Mouse (Mus musculus) heart, embryonic 14.5 days (tissue): ENCODE results near the gene Ppp1r12c. TPM values are rescaled to one million over a fixed set of nuclear protein-coding genes. Genes with fewer than 3 reads are reported as not detected.

Experiments used
- ATAC-seq: fragments of 200-750 bp; cut with Nextera tagmentation; 2 replicates; pipeline ENCODE4 v1.8.0; 2017; ENCODE audit warnings: low read depth, moderate TSS enrichment; ENCODE audit not compliant: insufficient number of reproducible peaks, insufficient read depth, low FRiP score
- H3K27ac ChIP-seq, 2 experiments: fragments of 200-500 bp in 1 of 2; fragments of 300-500 bp in 1 of 2; sonication (generic) in 1 of 2; replicated peaks in 1 of 2; 2 replicates each; pipeline ENCODE4 v1.5.1; 2012 to 2014; ENCODE audit warnings: low read depth in 2 of 2, low read length in 2 of 2, control low read depth in 1 of 2, mild to moderate bottlenecking in 1 of 2, mixed read lengths in 1 of 2; ENCODE audit not compliant: control insufficient read depth in 1 of 2, insufficient read depth in 1 of 2
- H3K27me3 ChIP-seq: fragments of 300-500 bp; sonication (generic); 2 replicates; pipeline ENCODE4 v1.6.1; 2014; ENCODE audit warnings: mild to moderate bottlenecking, low read length, control low read depth; ENCODE audit not compliant: control insufficient read depth, insufficient read depth
- H3K36me3 ChIP-seq: fragments of 300-500 bp; sonication (generic); 2 replicates; pipeline ENCODE4 v1.6.1; 2014; ENCODE audit warnings: mild to moderate bottlenecking, control low read depth, low read length, mixed read lengths; ENCODE audit not compliant: control insufficient read depth, insufficient read depth
- H3K4me1 ChIP-seq, 2 experiments: fragments of 200-500 bp in 1 of 2; fragments of 300-500 bp in 1 of 2; sonication (generic) in 1 of 2; 2 replicates each; pipeline ENCODE4 v1.6.1; 2012 to 2014; ENCODE audit warnings: low read length in 2 of 2, control low read depth in 1 of 2, mixed read lengths in 1 of 2; ENCODE audit not compliant: control insufficient read depth in 2 of 2, insufficient read depth in 2 of 2
- H3K4me2 ChIP-seq: fragments of 300-500 bp; sonication (generic); 2 replicates; pipeline ENCODE4 v1.6.1; 2014; ENCODE audit warnings: mild to moderate bottlenecking, low read length
- H3K4me3 ChIP-seq, 2 experiments: fragments of 200-500 bp in 1 of 2; fragments of 300-500 bp in 1 of 2; sonication (generic) in 1 of 2; 2 replicates each; pipeline ENCODE4 v1.5.1; 2012 to 2014; ENCODE audit warnings: low read length in 2 of 2, mild to moderate bottlenecking in 2 of 2, control low read depth in 1 of 2, low read depth in 1 of 2, moderate library complexity in 1 of 2; ENCODE audit not compliant: control insufficient read depth in 1 of 2, insufficient read depth in 1 of 2
- H3K9ac ChIP-seq: fragments of 300-500 bp; sonication (generic); 2 replicates; pipeline ENCODE4 v1.6.1; 2014; ENCODE audit warnings: mild to moderate bottlenecking, low read length
- H3K9me3 ChIP-seq: fragments of 300-500 bp; sonication (generic); 2 replicates; pipeline ENCODE4 v1.6.1; 2016; ENCODE audit warnings: low read length, control low read depth; ENCODE audit not compliant: control insufficient read depth
- WGBS: fragments of 180-500 bp; shearing (Covaris S2); extraction: QIAGEN DNeasy Blood & Tissue Kit; methylation state at CpG from one replicate; pipeline ENCODE4 v1.1.7; 2014; 5-methylcytosine and 5-hydroxymethylcytosine counted together
- polyA plus RNA-seq: library from polyadenylated mRNA; unstranded; fragments of >200 nt; fragmentation: Nextera tagmentation; extraction: Ambion mirVana; gene quantifications from 2 replicates; pipeline ENCODE4 v1.2.1, GENCODE M21; 2014

The Ppp1r12c gene
- polyA plus RNA-seq, 1 experiment from 2014 or later = 47.7 TPM

GRCm38 (mm10) chr7:4499034-4499433, 2.4 kb downstream of the Ppp1r12c start:
- ATAC-seq = no peak
- H3K4me3 ChIP-seq = peak overlapping the region in 1 of 2 experiments; percentile 88; a peak in 1 of 4 replicates
- WGBS = 62% methylated on average over 4 of the region's 4 CpGs
- H3K27ac ChIP-seq = peak overlapping the region; percentile 21 to 64; a peak in 2 of 4 replicates
- H3K27me3 ChIP-seq = no peaks in the 10 kb centered on the region
- peaks cover 26 to 37% of the 10 kb centered on the region in 2 experiments for H3K4me1 ChIP-seq
- peak overlapping the region; percentile 96 for H3K9ac ChIP-seq
- H3K4me2 ChIP-seq = peak overlapping the region; percentile 90
- peaks cover 50% of the 10 kb centered on the region for H3K36me3 ChIP-seq
- no peaks in the 10 kb centered on the region for H3K9me3 ChIP-seq

GRCm38 (mm10) chr7:4498251-4498650, 3.2 kb downstream of the Ppp1r12c start:
- Histone ChIP-seq H3K27me3 (no peaks in the 10 kb centered on the region), H3K9me3 (no peaks in the 10 kb centered on the region), H3K4me2 (peak overlapping the region; percentile 90), H3K4me3 (peak overlapping the region in 1 of 2 experiments; percentile 4; a peak in 2 of 4 replicates), H3K9ac (peak overlapping the region; percentile 96; the same call in 1 of the 2 replicates), H3K4me1 (peaks cover 26 to 37% of the 10 kb centered on the region in 2 experiments), H3K27ac (peak overlapping the region; percentile 21 to 64; a peak in 3 of 4 replicates), H3K36me3 (peaks cover 57% of the 10 kb centered on the region)
- WGBS = 14% methylated on average over 9 of the region's 9 CpGs
- ATAC-seq = no peak

- Histone ChIP-seq H3K36me3 (peaks cover 63% of the 10 kb centered on the region), H3K27me3 (no peaks in the 10 kb centered on the region), H3K4me3 (no peak overlapping the region), H3K4me2 (peak overlapping the region; percentile 90; the same call in 1 of the 2 replicates), H3K4me1 (peaks cover 30 to 42% of the 10 kb centered on the region in 2 experiments), H3K9ac (0 out of 2 replicates have a peak overlapping the region, but pooled peaks have one; percentile 96), H3K9me3 (no peaks in the 10 kb centered on the region), H3K27ac (no peak overlapping the region)
- ATAC-seq = no peak
- WGBS = 85% methylated on average over 9 of the region's 9 CpGs
Measured at GRCm38 (mm10) chr7:4497271-4497903, 4.1 kb downstream of the Ppp1r12c start.

- Histone ChIP-seq H3K36me3 (peaks cover 69% of the 10 kb centered on the region), H3K9ac (no peak overlapping the region), H3K4me3 (no peak overlapping the region), H3K4me2 (no peak overlapping the region), H3K4me1 (peaks cover 34 to 52% of the 10 kb centered on the region in 2 experiments), H3K9me3 (no peaks in the 10 kb centered on the region), H3K27ac (no peak overlapping the region), H3K27me3 (no peaks in the 10 kb centered on the region)
- 94% methylated on average over 3 of the region's 3 CpGs for WGBS
- ATAC-seq = no peak
Measured at GRCm38 (mm10) chr7:4496468-4496867, 5.0 kb downstream of the Ppp1r12c start.

DNA sequence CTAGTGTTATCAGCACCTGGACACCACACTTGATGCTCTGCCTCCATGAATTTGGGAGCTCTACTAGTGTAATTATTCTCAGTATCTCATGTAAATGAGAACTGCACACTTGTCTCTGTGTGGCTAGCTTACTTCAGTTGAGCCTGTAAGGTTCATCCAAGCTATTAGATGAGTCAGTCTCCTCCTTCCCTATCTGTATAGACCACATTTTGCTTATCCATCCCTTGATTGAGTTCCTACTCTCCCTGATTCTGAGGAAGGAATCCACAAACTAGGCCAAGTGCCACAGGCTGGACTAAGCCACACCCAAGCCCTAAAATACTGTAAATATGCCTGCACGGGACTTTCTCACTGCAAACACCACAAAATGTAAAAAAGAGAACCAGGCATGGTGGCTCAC, 7.5 kb downstream of the Ppp1r12c start:
- no peak for ATAC-seq
- H3K4me1 ChIP-seq = peaks cover 31 to 39% of the 10 kb centered on the region in 2 experiments
- H3K4me3 ChIP-seq = no peak overlapping the region
- 70% methylated on average over 1 of the region's 1 CpGs for WGBS
- H3K36me3 ChIP-seq = peaks cover 74% of the 10 kb centered on the region
- no peaks in the 10 kb centered on the region for H3K9me3 ChIP-seq
- no peak overlapping the region for H3K27ac ChIP-seq
- no peak overlapping the region for H3K4me2 ChIP-seq
- no peak overlapping the region; the same call in 1 of the 2 replicates for H3K9ac ChIP-seq
- no peaks in the 10 kb centered on the region for H3K27me3 ChIP-seq

GRCm38 (mm10) chr7:4492284-4493224, 8.9 kb downstream of the Ppp1r12c start:
- peak overlapping the region; percentile 82 to 83 for H3K27ac ChIP-seq

GRCm38 (mm10) chr7:4491308-4491707, 10.2 kb downstream of the Ppp1r12c start:
- Histone ChIP-seq H3K36me3 (peaks cover 81% of the 10 kb centered on the region), H3K9me3 (no peaks in the 10 kb centered on the region), H3K27ac (peak overlapping the region; percentile 82 to 83), H3K4me3 (no peak overlapping the region), H3K4me1 (peaks cover 14 to 21% of the 10 kb centered on the region in 2 experiments), H3K9ac (no peak overlapping the region), H3K27me3 (no peaks in the 10 kb centered on the region), H3K4me2 (no peak overlapping the region)
- 67% methylated on average over 6 of the region's 6 CpGs for WGBS
- peak; percentile 67 for ATAC-seq

More at GRCm38 (mm10) chr7:4492284-4493224, 8.9 kb downstream of the Ppp1r12c start:
- Histone ChIP-seq H3K4me3 (no peak overlapping the region), H3K4me1 (peaks cover 18 to 25% of the 10 kb centered on the region in 2 experiments), H3K36me3 (peaks cover 82% of the 10 kb centered on the region), H3K9ac (peak overlapping the region; percentile 14; the same call in 1 of the 2 replicates), H3K4me2 (no peak overlapping the region), H3K9me3 (no peaks in the 10 kb centered on the region), H3K27me3 (no peaks in the 10 kb centered on the region)
- 68% methylated on average over 13 of the region's 13 CpGs for WGBS
- no peak for ATAC-seq
